Mouse (Mus musculus) kidney, postnatal 36 days (tissue): Measurements from ENCODE around the gene Snd1.

Source experiments
- DNase-seq, 2 experiments: peaks; one replicate each; pipeline ENCODE4 v3.0.0; 2021 to 2022; ENCODE audit warnings: mixed read lengths in 2 of 2

Snd1 gene

DNA sequence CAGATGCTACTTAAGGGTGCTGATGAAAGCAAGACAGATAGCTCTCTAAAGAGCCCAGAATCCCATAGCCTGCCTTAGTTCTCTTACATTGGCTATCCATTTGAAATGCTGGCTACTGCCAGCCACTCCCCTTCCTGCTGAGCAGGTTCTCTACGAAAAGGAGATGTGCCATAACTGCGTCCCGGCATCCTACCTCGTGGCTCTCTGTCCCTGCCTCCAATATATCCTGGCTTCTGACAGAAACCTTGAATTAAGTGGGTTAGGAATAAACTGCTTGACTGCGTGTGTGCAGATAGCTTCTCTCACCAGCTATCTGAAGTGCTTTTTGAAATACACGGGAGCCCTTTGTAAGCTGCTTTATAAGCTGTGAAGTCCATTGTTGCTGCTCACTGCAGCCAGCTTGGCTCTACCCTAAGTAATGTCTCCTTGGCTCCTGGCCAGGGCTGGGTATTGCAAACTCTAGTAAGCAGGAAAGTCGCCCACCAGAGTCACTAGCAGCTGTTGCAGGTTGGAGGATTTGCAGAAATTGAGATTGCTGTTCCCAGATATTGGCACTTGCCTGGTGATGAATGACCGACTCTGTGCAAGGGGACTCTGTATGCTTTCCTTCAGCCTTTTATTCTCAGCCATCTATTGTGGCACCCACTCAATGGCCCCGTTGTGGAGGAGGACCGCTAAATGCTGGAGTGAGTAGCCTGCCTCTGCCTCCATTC, 281.5 kb downstream of the Snd1 start:
- peak; percentile 17 to 52 for DNase-seq

DNA sequence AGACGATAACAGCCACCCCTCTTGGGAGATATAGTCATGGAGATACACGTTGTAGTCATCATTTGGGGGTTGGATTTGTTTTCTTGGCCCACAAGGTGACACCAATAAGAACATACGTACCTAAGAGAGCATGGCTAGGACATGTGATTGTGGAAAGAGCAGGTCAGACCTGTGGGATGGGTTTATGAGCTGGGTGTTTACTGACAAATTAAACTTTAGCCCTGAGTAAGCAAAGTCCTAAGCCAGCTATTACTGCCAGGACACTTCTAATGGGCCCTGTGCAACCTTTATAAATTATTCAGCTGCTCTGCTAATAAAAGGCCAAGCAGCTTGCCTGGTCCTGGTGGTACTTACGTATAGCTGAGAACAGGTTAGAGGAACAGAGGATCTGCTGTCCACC, 283.4 kb downstream of the Snd1 start:
- peak; percentile 9 to 58 for DNase-seq

DNA sequence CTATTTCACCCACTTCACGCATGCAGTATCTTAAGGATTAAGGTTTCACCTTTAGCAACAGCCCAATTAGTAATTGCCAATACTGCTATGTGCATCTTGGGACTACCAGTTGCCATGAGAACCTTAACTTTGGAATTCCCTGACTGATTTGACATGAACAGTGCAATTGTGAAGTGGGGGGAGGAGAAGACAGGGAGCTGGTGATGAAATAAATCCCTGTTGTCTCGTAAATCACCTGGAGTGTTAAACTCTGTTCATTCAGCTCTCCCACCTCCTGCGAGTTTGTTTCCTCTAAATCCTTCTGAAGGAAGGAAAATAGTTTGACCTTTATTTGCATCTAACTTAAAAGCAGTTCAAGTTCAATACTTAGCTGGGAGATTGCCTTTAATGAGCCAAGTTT, 286.8 kb downstream of the Snd1 start:
- no peak for DNase-seq

DNA sequence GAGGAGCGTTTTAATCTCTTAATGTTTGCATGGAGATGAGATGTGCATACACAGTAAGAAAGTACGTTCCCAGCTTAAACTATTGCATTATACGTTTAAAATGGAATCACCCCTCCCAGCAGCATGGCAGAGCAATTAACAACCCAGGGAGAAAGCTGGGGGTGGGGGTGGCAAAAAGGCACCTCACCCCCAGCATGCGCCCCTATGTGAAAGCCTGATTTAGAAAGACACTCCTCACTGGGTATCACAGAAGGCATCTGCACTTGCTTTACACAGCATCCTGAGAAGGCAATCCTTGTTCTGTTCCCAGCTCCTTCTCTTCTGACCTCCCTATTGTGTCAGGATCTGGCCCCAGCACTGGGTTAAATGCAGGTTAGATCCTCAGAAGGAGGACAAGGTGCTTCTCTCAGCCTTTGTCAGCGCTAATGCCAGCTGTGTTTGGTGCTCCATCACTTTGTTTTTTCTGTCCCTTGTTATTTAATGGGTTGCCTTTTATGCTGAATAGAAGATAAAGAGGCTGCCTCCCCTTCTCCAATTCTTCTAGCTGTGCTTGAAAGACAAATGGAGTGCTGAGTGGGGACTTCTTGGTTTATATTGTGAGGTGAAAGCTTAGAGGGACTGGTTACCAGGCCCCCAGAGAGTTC, 287.3 kb downstream of the Snd1 start:
- no peak for DNase-seq

DNA sequence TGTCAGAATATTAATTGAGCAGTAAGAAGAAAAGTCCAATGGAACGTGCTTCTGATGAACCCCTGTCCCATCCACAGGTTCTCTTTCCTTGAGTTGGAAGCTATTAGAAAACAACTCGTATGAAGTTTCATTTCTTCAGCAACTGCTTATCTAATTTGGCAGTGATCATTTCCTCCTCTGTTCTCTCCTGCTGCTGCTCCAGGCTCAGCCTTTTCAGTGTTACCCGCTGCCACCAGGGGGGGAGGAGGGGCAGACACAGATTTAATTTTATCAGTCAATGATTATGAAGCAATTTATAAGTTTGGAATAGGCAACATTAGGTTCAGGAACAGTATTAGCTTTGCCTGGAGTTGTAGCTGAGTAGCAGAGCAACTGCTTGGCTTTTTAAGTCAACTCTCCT, 291.7 kb downstream of the Snd1 start:
- DNase-seq: no peak

DNA sequence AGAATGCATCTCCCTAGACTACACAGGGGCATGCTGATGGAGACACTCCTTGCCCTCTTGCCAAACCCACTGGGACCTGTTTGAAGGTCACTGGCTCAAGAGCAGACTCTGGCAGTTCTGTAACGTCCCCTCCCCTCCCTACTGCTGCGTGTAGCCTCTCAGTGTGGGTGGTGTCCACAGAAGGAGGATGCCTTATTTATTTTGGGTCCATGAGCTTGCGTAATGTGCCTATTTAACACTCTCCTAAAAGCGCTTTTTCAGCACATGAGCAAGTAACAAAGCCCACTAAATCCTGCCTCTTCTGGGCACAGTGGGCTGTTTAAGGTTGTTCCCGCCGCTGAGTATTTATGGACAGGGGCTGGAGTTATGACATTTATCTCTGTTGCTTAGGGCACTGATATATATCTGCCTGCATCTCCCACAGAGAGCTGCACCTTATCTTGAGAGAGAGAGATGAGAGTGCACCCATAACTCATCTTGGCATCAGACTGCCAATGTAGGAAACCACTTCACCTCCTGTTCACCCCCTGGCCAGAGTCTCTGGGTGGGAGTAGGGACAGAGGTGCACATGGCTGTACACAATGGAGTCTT, 293.0 kb downstream of the Snd1 start:
- no peak for DNase-seq

DNA sequence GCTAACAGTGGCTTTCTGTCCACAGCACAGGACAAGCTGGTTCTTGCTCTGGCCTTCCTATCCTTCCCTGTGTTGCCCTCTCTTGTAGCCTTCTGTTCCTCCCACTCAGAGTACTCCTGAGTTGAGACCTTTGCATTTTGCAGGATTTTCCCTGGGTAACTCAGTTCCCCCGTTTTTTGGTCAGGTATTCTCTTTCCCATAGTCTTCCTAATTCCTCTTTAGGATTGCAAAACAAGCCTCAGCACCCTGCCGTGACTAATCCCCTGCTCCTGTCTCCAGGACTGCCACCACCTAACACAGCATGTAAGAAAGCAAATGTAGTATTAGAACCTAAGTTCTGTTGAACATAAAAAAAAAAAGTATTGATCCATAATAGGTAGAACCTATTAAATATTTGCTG, 296.4 kb downstream of the Snd1 start:
- DNase-seq: no peak

DNA sequence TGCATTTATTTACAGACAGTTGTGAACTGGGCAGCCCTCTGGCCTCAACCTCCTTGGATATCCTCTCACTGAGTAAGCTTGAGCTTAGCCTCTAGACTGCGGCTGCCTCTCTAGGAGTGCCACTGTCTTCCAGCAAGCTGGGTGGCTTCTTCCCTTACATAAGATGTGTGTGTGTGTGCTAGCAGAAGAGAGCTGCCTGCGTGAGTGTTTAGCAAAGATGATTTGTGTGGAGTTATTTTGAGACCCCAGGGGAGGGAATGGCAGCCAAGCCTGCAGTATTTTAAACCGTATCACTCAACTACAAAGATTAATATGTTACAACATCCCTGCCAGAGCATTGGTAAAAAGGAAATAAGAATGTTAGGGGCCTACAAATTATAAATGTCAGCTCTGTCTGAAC, 306.8 kb downstream of the Snd1 start:
- DNase-seq: no peak

DNA sequence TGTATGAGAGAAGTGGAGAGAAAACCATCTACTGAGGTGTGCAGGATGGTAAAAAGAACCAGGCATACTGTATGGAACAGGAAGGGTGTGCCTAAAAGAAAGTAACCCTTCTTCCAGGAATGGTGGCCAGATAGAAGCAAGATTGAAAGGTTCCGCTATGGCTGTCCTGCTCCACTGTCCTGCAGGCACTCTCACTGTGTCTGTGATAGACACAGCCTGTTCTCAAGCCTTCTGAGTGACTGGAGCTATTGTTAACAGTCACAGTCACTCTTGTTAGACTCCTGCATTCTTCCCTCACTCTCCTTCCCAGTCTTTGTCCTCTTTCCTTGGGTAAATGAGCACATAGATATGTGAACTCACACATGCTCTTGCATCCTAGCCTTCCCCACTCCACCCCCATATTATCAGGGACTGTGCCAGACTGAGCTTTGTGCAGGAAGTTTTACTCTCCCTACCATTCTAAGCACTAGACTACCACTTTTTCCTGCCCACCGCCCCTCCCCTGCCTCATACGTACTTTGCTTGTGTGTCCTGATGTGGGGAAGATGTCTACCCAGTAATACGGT, 308.2 kb downstream of the Snd1 start:
- no peak for DNase-seq

DNA sequence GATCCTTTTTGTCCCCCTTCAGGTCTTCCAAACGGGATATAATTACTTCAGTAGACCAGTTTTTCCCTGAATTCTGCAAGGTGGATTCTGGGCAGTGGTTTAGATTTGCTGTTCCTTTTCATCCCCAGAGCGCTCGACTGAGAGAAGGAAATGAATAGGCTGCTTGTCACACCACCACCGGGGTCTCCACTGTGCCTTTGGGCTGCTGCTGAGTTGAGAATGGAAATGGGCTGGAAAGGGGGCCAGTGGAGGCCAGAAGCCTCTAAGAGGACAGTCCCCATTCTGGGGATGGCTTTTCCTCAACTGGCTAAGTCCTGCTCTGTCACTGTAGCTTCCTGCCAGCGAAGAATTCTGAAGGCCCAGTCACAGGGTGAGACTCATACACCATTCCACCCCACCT, 309.0 kb downstream of the Snd1 start:
- no peak for DNase-seq

DNA sequence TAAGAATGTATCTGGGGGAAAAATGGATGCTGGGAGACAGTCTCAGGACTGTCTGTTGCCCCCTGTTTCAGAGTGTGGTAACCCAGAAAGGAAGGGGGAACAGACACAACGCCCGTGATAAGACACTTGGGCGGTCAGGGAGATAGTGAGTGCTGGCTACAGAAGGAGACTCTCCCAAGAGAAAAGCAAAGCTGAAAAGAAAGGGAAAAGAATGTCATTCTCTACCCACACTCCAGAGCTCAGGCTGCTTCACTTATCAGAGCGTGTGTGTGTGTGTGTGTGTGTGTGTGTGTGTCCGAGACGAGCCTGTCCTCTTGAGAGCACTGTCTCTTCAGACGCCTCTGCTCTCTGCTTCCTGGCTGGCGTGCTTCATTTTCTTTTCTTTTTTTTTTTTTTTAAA, 310.8 kb downstream of the Snd1 start:
- no peak for DNase-seq

DNA sequence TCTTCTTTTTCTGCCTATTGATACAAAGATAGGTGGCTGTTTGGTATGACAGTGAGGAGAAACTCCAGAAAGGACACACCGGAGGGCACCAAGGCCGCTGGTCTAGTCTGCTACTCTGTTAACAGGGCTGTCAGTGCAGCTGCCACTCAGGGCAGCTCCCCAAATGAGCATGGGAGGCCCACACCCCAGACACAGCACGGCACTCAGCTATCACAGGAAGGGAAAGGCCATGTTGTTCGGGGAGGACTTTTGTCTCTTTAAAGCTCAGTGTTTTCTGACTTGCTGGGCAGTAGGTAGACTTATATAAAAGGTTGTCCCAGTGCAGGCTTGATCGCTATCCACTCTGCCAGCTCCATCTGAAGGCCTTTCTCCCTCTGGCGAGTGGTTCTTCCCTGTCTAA, 312.2 kb downstream of the Snd1 start:
- DNase-seq: no peak

DNA sequence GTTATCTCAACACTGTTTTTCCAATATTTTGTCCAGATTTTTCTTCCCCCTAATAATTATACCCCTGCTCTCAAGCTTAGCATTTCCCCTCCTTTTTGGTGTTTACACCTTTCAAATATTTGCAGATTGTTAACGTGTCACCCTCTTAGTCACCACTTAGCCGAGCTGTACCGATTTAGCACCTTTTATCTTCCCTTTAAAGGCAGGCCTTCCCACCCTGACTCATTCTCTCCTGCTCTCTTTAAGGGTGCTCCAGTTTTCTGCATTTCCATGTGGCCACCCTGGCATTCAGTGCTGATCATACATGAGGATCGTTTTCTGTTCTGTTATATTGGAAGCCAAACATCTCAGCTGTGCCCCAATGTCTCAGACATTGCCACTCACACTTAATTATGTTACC, 314.7 kb downstream of the Snd1 start:
- no peak for DNase-seq

DNA sequence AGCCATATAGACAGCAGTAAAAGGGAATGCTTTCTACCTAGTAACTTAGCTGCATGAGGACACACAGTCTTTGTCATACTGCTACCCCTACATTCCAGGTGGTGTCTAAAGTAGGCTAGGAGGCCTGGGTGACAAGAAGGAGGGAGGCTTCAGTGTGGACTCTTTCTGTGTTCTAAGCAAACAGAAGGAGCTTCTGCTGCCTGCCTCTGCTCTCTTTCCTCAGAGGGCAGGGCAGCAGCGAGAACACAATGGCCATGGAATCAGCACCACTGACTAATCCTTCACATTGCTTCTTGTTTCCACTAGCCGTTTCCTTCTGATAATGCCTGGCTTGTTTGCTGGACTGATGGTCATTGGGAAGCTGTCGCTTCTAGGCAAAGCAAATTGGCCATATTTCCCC, 316.2 kb downstream of the Snd1 start:
- DNase-seq: no peak

DNA sequence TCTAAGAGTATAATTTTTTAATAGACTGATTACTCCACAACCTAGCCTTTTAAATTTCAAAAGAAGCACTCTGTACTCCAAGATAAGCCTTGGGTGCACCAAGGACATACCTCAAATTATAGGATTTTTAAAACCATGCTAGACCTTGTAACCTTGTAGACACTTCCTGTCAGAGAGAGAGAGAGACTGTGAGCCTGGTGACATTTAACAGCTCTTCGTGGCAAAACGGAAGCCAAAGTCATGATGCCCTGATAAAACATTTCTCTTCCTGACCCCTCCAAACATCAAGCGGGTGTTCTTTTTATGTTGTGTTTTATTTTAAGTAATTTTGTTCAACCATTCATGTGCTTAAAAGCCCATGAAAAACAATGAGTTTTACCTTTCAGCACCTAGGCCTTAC, 316.9 kb downstream of the Snd1 start:
- DNase-seq: no peak

DNA sequence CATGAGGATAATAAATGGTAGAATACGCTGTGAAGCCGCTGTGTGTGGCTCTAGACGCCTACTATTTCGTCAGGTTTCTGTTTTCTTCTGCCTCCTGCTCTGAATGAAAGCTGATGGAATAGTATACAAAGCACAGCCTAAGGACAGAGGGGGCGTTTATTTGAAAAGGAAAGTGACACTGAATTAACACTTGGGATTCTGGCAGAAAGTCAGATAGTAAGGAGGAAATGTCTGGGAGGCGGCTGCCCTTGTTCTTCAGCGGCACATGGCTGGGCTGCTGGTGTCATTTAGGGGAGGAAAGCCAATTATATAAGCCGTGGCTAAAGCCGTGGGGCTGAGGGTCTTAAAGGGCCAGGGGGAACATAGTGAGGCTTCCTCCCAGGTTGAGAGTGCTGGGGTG, 320.4 kb downstream of the Snd1 start:
- no peak for DNase-seq

DNA sequence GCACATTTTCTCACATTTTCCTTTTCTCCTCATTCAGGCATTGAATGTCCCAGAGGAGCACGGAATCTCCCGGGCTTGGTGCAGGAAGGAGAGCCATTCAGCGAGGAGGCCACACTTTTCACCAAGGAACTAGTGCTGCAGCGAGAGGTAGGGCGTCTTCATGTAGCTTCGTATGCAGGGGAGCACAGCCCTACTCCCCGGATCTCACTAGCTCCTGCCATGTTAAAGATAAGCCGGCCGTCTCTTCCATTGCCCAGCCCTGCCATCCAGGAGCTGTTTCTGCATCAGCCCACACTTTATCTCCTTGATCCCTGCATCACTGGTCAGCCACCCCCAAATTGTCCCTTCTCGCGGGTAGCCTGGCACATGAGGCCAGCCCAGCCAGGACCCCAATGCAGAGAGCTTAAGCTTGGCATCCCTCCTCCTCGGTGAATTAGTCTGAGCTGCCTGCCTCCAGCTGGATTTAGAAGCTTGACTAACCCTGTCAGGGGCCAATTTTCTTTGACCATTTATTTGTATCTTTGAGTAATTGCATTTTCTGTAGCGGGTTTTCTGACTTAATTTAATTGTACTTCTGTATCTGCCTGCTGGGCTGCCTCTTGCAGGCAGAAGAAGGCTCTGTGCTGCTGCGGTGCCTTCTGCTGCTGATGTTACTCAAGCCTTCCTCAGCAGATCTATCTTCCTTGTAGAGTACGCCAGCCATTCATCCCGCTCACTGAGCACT, 321.0 kb downstream of the Snd1 start:
- no peak for DNase-seq

DNA sequence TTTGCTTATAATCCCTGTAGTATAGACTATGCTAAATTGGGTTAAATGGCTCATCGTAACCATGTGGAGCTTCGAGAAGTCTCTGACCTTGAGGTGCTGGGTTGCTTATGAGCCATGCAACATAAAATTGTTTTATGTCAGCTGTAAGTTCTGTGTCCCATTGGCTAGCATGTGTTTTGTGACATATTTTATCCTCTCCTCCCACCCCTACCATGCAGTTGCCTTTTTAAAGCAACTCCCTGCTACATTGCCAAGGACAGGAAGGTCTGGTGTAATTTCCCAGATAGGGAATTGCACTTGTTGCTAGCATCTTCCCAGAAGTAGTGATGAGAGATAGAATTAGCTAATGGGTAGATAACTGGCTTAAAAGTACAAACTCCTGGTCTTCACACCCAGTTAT, 324.9 kb downstream of the Snd1 start:
- no peak for DNase-seq

DNA sequence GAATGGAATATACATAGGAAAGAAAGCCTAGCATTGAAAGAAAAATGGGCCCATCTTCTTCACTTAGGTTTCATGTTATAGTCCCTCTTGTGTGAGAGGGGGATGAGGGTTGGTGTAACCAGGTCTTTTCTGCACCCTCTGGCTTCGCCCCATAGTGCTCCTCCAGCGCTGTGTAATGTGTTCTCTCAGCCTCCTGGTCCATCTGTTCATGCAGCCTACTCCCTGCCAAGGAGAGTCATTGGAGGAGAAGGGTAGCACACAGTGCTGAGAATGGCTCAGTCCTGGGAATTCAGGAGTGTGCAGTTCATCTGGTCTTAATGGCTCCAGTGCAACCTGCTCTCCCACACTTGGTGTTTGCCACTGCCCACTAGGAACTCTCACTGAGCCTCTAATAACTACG, 326.0 kb downstream of the Snd1 start:
- DNase-seq: no peak

DNA sequence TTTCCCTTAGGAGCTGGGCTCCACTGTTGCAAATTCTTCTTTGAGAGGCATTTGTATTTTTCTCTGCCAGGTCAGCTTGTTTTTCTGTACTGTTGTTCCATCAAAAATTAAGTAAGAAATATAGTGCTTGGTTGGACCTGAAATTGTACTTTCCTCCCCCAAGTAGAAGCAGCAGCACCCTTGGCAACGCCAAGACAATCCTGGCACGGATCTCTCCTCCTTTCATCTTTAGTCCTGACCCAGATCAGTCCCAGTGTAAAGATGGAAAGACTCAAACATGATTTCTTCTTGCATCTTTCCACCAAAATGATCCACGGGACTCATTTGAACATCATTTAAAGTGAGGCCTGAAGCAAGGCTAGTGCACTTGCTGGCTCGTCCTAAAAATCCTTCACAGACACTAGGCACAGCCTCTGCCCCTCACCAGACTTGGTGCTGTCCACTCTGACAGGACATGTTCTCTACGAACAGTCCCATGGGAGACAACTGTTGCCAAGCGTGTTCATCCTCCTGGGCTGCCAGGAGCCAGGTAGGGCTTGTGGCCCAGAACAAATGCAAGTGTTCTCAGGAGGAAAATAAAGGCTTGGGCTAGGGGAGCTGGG, 328.8 kb downstream of the Snd1 start:
- no peak for DNase-seq

DNA sequence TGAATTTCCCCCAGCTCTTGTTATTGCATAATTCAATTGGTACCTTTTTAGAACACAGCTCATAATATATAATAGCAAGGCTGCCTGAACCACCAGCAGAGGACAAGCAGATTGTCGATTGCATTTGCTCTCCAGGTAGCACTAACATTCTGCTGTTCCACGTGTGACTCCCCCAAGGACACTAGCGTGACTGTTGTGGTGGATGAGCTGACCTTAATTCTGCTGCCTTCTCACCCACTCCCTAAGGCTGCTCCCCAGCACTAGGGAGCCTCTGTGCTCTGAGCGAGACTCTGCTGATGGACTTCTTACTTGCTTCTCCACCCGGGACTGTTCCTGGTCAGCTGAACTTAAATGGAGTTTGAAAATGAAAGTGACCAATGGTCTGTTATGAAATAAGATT, 329.8 kb downstream of the Snd1 start:
- DNase-seq: no peak

DNA sequence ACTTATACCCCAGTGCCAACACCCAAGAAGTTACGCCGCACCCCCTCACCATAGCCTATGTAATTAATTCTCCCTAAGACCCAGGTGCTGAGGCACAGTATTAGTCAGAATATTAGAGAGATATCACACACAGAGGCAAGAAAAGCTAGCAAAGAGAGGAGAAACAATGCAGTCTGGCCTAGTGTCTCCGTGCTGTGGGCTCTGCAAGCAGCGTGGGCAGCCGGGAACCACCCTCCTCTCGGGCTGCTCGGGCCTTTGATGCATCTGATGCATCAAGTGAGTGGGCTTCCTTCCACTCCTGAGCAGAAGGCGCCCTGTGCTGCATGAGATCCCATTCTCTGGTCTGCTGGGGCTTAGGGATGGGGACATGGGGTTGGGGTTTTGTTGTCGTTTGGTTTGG, 338.1 kb downstream of the Snd1 start:
- no peak for DNase-seq

DNA sequence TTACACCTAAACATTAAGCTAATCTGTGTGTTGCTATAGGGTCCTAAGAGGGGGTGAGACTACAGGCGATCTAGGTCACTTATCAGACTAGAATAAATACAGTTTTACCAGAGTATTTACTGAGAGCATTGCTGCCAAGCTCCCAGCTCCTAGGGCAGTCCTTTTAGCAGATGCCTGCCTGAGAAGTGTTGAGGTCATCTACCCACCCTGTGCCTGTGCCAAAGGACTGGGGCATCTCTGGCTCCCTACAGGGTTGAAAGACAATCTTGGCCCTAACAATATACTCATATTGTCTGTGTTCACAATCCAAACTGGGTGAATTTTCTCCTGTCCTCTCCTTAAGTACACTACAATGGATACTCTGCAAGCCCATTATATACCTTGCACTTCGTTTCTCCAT, 340.0 kb downstream of the Snd1 start:
- DNase-seq: no peak
